Mouse (Mus musculus): ENCODE results near the gene Pof1b. TPM values are rescaled to one million over a fixed set of nuclear protein-coding genes. Genes with fewer than 3 reads are reported as not detected.

Gene Pof1b
- total RNA-seq (2021): not detected

GRCm38 (mm10) chrX:112698508-112698907, at the start of gene Pof1b:
Pof1b (minus strand) TSS chrX:112698651.
- intact Hi-C loops (cut with DNase I): no loop called here
- DNase-seq (ENCODE audit: extremely low spot score in 1 of 2, low spot score in 2 of 2): no peak

GRCm38 (mm10) chrX:112716587-112716986, 18.1 kb upstream of the Pof1b start:
- no peak for DNase-seq (ENCODE audit: extremely low spot score in 1 of 2, low spot score in 2 of 2)
- intact Hi-C loops (cut with DNase I): no loop called here

- no peak for DNase-seq (ENCODE audit: extremely low spot score in 1 of 2, low spot score in 2 of 2)
Measured at GRCm38 (mm10) chrX:112694392-112694791, 4.1 kb downstream of the Pof1b start.

GRCm38 (mm10) chrX:112680605-112681004, 17.8 kb downstream of the Pof1b start:
- intact Hi-C loops (cut with DNase I): no loop called here
- DNase-seq (ENCODE audit: extremely low spot score in 1 of 2, low spot score in 2 of 2): no peak

More at GRCm38 (mm10) chrX:112694392-112694791, 4.1 kb downstream of the Pof1b start:
- intact Hi-C loops (cut with DNase I): no loop called here

GRCm38 (mm10) chrX:112675525-112675924, 22.9 kb downstream of the Pof1b start:
- DNase-seq (ENCODE audit: extremely low spot score in 1 of 2, low spot score in 2 of 2): no peak
- intact Hi-C loops (cut with DNase I): no loop called here

- intact Hi-C loops (cut with DNase I): no loop called here
- DNase-seq (ENCODE audit: extremely low spot score in 1 of 2, low spot score in 2 of 2): peak; percentile 7 to 31
Measured at GRCm38 (mm10) chrX:112601306-112602120, 96.9 kb downstream of the Pof1b start.

- intact Hi-C loops (cut with DNase I): no loop called here
Measured at GRCm38 (mm10) chrX:112600511-112601305, 97.7 kb downstream of the Pof1b start, which contains the start of gene Zfp711. Zfp711 (plus strand) TSS chrX:112600526.

More at GRCm38 (mm10) chrX:112600511-112601305, 97.7 kb downstream of the Pof1b start, which contains the start of gene Zfp711:
- peak; percentile 59 to 79 for DNase-seq (ENCODE audit: extremely low spot score in 1 of 2, low spot score in 2 of 2)

Other genes starting within 250 kb of the Pof1b start
- not detected for gene 2010106E10Rik, start 203.4 kb downstream of the Pof1b start, total RNA-seq (2021)
- gene Zfp711, start 98.1 kb downstream of the Pof1b start, total RNA-seq (2021): 10 to 100 TPM; 20.6 to 23.5 TPM